Mouse (Mus musculus): ENCODE results near the gene Bpifc. TPM values are rescaled to one million over a fixed set of nuclear protein-coding genes. Genes with fewer than 3 reads are reported as not detected.

The Bpifc gene
- total RNA-seq, 4 experiments from 2014 or later = 0.11 to 0.39 (median 0.20) TPM

DNA sequence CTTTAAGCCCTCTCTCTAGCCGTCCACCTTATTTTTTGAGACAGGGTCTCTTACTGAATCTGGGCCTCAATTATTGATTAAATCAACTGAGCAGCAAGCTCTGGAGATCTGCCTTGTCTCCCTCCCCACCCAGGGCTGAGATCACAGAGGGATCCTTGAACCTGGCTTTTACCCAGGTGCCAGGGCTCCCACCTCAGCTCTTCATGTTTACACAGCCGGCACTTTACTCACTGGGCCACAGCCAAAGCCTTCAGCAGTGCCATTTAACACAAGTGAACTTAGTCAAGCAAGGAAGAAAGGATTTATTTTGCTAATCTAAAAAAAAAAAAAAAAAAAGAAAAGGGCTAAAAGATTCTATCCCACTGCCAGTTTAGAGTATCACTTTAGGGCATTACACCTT is 57.3 kb downstream of the Bpifc start:
- no peak for DNase-seq (ENCODE audit: low spot score in 2 of 2)

DNA sequence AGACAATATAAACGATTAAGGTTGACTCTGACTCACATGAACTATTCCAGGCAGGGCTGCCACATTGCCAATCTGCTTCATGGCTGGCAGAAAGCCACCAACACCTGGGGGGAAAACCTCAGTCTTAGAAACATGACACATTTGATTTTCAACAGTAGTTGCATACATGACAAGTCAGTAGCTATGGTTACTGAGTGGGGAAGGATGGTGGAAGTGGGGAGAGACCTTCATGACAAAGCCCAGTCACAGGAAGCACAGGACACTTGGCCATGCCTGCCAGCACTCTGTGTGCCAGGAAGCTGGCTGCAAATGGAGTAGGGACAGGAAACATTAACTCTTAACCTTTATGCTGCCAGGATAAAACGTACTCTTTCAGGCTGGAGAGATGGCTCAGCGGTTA is 58.3 kb downstream of the Bpifc start:
- DNase-seq (ENCODE audit: low spot score in 2 of 2) = no peak

DNA sequence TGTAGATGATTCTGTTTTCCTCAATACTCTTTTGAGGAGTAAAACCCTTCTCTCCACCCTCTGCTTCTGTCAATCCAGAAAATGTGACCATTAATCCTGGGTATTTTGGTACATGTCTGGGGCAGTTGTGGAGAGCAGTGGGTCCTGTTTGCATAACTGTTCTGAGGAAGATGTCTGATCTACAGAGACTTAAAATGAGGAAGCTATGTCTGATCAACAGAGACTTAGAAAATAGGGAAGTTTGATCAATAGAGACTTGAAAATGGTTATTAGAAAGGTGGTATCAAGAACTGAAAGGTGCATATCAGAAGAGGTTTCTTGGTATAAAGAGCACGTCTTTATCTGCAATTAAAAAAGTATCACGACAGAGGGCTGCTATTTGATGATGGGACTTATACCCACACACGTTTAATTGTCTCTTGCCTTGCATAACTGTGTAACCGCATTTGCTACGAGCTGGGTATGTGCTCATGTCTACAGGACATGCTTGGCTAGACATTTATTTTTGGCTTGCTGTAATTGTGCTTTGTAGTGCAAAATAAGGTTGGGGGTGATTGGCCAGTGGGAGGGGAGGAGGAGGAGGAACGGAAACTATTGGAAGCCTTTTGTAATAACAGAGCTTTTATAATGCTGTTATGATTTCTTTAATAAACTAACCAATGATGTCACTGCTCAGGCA is 59.8 kb downstream of the Bpifc start:
- no peak for DNase-seq (ENCODE audit: low spot score in 2 of 2)

GRCm38 (mm10) chr10:85948483-85949196 is 63.1 kb downstream of the Bpifc start:
- DNase-seq (ENCODE audit: low spot score in 2 of 2) = no peak

- no peak for DNase-seq (ENCODE audit: low spot score in 2 of 2)
These were observed 75.3 kb downstream of the Bpifc start for GRCm38 (mm10) chr10:85936280-85936965.

DNA sequence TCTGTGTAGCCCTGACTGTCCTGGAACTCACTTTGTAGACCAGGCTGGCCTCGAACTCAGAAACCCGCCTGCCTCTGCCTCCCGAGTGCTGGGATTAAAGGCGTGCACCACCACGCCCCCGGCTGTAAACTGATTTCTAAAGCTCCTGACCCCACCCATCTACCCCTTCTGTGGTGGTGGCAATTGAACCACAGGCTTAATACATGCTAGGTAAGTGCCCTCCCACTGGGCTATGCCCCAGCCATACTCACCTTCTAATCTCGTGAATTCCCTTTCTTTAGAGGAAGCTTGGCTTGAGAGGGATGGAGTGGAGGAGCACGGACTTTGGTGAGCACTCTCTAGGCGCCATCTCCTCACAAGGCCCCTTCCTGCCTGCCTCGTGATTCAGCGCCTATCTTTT is 81.7 kb downstream of the Bpifc start:
- DNase-seq (ENCODE audit: low spot score in 2 of 2) = no peak

- no peak for DNase-seq (ENCODE audit: low spot score in 2 of 2)
These were observed 82.5 kb downstream of the Bpifc start for GRCm38 (mm10) chr10:85929208-85929591.

GRCm38 (mm10) chr10:85928499-85929207 is 83.0 kb downstream of the Bpifc start:
- peak; percentile 72 to 79 for DNase-seq (ENCODE audit: low spot score in 2 of 2)

DNA sequence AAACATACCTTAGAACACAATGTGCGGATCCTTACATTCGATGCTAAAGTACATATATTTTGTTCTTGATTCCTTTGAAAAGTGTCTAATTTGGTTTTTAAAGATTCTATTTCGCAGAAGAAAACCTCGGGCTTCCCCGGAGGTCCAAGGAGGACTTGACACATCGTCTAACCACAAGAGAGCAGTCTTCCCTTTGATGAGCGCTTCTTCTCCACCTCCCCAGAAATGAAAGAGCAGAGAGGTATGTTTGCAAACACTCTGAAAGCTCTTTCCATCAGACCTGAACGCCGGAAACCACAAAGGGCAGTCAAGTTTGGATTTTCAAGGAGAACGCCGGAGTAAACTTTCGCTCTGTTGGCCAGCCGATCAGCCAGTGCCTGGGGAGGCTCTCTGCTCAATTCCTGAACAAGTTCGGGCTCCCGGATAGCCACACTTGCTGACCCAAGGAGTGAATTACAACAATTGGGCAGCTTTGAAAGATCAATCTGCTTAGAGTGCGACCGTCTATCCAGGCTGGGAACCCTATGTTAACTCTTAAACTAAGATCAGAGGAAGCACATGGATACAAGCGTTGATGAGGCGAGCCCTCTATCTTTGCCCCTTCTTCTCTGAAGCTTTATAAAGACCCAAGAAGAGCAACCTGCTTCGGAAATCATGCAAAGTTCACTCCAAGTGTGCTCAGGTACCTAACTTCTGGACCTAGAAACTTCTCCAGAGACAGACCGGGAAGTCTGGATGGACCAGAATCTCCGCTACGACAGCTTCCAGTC is 83.8 kb downstream of the Bpifc start, which contains the start of gene Ascl4:
Gene Ascl4 (plus strand): TSS at position 6 of the 770 bp plus-strand sequence.
- DNase-seq (ENCODE audit: low spot score in 2 of 2) = no peak

- peak; percentile 86 to 99 for DNase-seq (ENCODE audit: low spot score in 2 of 2)
These were observed 95.0 kb downstream of the Bpifc start, which contains the start of gene Prdm4 for GRCm38 (mm10) chr10:85916498-85917309. Gene Prdm4 (minus strand): TSS chr10:85917142.

Other genes starting within 250 kb of the Bpifc start
- 10 to 100 TPM; 16.3 to 20.5 (median 20.0) TPM for gene Pwp1, start 182.4 kb downstream of the Bpifc start, total RNA-seq (2022)
- 10 to 100 TPM; 27.6 to 31.2 (median 29.4) TPM for gene Prdm4, start 94.8 kb downstream of the Bpifc start, total RNA-seq (2022)
- 1 to 10 TPM in 1 of 4 experiments, under 1 TPM in 2, not detected in 1; 0.19 to 1.1 (median 0.59) TPM for gene Ascl4, start 84.2 kb downstream of the Bpifc start, total RNA-seq (2022)
- 100 to 1,000 TPM; 117 to 135 (median 128) TPM for gene Rtcb, start 54.1 kb downstream of the Bpifc start, total RNA-seq (2022)
- gene Fbxo7, start 10.1 kb upstream of the Bpifc start, total RNA-seq (2022) = 10 to 100 TPM; 30.6 to 36.2 (median 33.5) TPM